Mouse (Mus musculus): ENCODE data around the gene H3f3a.
"Not testable (repeated sequence)": the region's sequence is repeated elsewhere in the genome, so short reads cannot be mapped to it uniquely, and the experiment has no call there.

The H3f3a gene

DNA sequence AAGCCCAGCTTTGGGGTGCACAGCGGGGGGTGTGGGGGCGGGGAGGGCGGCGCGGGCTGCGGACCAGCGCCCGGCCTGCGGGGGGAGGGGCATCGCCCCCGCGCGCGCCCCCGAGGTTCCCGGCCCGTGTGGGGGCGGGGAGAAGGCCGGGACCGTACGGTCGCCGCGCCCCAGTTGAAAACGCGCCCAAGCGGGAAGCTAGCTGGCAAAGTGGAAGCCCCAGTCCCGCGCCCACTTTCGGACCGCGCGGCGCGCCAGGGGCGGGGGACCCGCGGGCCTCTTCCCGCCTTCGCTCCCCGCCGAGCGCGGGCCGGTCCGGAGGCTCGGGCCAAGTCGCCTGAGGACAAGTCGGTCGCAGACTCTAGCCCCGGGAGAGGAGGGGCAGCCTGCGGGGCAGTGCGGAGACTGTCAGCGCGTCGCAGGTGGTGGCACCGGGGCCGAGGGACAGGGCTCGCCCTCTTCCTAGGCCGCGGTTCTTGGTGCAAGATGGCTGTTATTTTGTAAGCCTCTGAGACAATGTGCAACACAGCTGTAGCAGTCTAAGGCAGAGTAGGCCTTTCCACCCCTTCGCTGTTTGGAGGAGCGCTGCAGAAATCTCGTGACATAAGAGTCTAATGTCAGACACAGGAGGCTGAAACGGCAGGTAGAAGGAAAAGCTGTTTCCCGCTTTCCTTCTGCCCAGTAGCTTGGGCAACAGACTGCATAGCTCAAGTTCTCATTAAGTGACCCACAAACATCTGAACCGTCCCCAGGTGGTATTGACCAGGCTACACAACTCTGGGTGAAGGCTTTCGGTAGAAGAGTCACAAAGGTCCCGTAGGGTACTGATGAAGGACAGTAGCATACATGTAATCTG is at the start of gene H3f3a:
Gene H3f3a (minus strand): TSS at position 59 of the 856 bp plus-strand sequence.
- DNase-seq: peak; percentile 90

DNA sequence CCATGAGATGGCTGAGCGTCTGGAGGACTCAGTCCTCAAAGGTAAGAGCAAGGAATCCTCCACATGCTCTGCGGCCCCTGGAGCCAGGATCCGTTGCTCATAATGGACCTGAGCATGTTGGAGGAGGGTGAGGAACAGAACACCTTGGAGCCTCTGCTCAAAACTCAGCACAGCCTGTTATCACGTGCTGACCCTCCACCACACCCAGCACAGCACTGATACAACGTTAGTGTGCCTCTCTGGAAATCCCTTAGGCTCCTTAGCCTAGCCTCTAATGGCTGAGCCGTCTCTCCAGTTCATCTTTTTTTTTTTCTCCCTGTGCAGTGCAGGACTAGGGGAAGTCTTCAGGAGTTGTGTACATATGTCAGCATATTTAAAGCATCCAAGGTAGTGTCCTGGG is 46.3 kb upstream of the H3f3a start:
- no peak for DNase-seq

- no peak for DNase-seq
Observed at GRCm38 (mm10) chr1:180858763-180859162, 45.0 kb upstream of the H3f3a start.

DNA sequence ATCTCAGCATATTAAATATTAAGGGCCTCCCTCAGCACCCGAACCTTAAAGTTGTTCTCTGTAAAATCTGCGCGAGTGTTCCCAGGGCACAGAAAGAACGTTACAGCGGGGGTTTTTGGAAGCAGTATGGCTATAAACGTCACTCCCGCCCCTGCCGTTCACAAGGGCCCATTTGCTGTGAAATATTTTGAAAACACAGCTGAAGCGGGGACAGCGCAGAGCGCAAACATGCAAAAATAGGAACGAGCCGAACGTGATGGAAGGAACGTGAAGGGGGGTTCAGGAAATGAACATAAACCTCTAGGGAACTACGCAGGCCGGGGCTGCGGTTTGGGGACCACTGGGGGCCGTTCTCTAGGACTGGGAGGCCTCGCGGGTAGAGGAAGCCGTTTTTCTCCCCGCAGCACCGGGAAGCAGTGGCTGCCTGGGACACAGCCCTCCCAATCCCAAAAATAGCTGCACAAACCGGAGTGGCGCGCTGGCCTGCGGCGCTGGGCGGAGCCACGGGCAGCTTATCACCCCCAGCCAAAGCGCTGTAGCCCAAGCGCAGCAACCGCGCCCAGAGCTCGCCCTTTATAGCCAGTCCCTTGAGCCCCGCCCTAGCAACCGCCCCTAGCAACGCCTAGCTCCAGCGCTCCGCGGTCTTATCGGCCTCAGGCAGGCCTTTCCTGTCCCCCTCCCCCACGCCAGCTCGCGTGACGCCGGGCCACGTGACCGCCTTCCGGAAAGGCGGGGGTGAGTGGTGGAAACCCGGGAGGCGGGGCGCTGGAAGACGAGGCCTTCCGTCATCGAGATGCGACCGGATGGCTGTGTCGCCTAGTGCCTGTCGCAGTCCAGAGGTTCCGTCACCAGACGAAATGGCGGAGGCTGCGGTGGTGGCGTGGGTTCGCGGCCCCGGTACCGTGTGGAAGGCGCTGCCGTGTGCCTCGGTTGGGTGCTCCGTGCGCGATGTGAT is 36.9 kb upstream of the H3f3a start, which contains the start of gene Sde2:
Gene Sde2 (plus strand): TSS at position 812 of the 955 bp plus-strand sequence.
- DNase-seq: peak; percentile 100

GRCm38 (mm10) chr1:180849701-180850301 is 36.1 kb upstream of the H3f3a start:
- no peak for DNase-seq

DNA sequence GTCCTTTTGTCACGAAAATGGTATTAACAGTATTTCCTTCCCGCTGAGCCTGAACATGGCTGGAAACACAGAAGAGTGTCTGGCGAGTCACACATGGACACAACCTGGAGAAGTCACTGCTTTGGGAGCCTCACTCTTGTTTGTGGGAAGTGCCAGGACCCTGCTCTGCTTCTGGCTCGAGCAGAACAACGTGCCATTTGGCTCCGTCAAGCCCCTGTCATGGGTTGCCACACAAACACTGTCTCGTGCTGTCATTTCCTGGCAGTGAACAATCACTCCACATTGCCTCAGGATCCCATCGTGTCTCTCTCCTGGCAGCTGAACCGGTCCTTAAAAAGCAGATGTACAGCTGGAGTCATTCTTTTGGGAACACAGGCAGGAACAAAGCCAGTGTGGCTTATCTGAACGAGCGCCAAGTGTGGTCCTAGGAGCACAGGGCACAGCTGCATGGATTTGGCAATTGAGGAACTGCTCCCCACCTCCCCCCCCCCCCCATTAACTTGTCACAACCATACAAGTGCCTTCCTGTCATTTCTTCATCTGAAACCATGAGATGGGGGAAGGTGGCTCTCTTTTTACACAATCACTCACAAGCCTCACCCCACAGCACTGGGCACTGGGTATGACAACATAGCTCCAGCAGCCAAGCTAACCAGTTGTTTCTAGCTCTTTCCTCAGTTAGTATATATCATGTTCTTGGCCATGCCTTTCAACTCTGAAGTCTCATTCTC is 34.9 kb upstream of the H3f3a start:
- DNase-seq: peak; percentile 72

GRCm38 (mm10) chr1:180848114-180848510 is 34.4 kb upstream of the H3f3a start:
- peak; percentile 78 for DNase-seq

DNA sequence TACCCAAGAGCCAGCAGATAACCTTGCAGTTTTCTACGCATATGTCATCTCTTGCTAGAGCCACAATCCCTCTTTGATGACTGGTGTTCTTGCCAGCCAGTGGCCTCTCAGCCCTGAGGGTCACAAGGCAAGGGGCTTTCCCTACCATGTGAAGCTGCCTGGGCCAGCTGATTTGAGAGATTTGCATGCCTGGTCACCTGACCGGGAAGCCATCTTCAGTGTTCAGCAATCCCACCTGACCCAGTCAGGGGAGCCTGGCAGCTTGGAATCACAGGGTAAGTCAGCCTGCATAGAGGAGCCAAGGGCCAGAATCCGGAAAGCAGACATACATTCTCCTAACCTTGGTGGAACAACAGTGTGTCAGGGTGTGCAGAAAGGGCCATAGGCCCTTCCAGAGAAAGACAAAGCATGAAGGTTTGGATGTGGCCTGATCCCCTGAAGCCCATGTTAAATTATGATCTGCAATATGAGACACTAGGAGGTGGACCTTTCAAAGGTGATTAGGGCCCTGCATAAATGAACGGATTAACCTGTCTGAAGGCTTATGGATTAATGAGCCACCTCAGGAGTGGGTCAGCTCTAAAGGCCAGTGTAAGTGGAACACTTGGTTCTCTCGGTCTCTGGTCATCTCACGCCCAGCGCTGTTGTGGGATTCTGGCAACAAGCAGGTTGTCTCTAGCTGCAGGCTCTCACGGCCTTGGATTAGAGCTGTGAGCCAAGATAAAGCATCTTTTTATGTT is 28.0 kb upstream of the H3f3a start:
- DNase-seq: no peak

DNA sequence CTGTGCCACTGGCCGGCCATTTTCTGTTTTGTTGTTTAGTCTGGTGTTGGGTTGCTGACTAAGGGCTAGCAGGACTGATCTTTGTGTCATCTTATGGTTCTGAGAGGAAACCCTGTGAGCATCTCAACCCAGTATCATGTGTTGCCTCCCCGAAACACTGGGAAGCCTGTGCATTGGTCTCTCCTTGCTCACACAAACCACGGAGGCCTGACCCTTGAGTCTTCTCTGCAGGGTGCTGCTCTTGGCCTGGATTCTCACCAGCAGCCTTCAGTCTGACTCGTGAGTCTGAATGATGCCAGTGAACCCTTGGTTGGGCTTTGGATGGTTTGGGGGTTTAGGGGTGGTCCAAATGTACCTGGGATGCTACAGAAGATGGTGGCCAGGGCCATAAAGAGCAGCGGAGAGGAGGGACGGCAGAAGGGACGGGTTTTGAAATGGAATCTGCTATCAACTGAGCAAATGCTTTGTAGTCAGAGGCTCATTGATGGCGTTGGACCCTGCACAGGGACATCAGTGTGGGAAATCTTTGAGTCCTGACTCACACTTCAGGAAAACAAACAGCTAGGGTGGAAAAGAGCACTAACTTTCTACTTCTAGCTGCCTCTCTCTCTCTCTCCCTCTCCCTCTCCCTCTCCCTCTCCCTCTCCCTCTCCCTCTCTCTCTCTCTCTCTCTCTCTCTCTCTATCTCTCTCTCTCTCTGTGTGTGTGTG is 25.6 kb upstream of the H3f3a start:
- DNase-seq: no peak

GRCm38 (mm10) chr1:180838014-180838413 is 24.3 kb upstream of the H3f3a start:
- no peak for DNase-seq

DNA sequence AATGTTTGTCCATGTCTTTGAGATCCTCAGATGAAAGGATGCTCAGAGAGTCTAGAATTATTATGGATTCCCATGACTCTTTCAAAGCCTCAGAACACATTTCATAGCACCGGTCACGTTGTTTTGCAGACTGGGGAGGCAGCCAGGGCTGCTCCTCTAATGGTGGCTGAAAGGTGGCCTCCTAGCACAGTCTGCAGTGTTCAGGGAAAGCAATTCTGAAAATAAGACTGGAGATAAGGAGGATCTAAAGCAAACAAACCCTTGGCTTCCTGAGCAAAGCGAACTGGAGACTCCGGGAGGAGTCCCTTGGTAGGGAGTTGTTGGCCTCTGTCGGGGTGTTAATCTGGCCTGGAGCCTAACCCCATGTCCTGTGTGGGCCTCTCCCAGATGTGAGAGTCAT is 23.4 kb upstream of the H3f3a start:
- no peak for DNase-seq

DNA sequence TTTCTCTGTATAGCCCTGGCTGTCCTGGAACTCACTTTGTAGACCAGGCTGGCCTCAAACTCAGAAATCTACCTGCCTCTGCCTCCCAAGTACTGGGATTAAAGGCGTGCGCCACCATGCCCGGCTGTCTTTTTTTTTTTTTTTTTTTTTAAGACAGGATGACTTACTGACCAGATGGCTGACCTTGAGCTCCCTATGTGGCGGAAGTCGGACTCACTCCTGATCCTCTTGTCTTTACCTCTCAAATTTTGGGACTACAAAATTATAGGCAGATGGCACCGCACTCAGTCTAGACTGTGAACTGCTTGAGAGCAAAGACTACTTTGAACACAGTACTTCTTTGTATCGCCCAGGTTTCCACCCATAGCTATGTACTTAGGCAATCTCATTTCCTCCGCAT is 22.7 kb upstream of the H3f3a start:
- not testable (repeated sequence) for DNase-seq

DNA sequence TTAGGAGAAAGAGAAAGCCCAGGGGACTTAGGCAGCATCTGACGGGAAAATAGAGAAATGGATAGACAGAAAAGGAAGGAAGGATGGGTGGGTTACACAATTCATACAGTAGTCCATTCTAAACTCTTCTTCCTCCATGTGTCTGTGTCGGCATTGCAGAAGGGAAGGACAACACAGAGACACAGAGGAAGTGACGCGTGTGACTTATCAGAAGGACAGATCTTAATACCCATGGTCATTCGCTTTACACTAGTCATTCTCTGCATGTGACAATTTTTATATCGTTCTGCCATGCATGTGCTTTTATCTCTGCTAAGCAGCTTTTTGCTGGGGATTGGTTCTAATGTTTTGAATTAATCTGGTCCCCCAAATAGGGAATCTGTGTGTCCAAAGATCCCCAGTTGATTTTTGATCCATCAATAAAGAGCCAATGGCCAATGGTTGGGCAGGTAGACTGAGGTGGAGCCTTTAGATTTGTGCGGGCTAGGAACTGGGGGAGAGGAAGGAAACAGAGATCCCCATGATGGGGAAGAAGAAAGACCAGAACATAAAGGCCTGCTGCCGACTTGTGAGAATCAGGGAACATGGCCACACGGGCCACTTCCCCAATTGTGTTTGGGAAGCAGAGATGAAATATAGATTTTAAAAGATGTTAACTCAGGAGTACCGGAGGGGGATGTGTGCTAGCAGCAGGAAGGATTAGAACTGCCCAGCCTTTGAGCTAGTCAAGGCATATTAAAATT is 21.7 kb upstream of the H3f3a start:
- DNase-seq: no peak

DNA sequence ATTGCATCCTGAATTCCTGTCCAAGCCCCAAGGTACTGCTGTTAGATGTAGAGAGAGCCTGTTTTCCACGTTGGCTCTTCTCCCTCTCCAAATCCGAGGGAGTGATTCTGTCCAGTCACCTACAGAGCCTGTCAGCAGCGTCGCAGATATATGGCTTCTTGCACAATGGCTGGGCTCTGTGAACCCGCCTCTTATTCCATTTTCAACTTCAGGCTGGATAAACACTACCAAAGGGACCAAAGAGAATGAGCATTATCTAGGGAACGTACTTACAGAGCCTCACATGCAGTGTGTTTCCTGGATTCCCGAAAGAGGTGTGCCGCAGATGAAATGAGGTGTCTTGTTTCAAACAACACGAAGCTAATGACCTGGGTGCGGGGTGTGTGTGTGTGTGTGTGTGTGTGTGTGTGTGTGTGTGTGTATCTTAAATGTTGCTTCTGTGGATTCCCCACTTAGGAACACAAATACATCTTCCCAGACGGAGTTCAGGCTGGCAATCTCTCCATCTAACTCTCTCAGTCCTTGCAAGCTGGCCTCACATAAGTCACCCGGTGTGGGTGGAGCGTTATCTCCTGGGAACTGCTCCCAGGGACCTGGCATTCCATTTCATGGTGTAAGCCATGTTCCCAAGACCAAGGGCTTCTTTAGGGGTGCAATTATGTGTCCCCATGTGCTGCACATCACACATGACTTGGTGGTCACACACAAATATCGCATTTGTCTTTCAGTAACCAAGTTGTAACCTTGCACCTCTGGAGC is 17.0 kb upstream of the H3f3a start:
- DNase-seq: no peak

DNA sequence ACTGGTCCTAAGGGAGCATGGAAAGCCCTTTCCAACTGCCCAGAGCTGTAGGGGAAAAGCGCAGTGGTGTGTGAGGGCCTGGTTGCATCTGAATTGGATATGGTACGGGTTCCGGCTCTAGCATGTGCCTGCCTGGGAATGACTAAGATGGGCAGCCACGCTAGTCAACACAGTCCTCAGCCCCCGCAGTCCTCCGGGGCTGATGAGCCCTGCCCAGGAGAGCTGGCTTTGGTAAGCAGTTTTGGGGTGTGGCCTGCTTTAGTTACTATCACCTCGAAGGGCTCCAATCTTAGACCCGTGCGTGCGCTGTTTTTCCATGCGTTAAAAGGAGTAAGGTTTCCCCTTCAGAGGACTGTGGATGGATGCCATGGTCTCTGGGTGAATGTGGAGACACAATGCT is 16.4 kb upstream of the H3f3a start:
- no peak for DNase-seq

GRCm38 (mm10) chr1:180829775-180830174 is 16.0 kb upstream of the H3f3a start:
- DNase-seq: no peak

GRCm38 (mm10) chr1:180826634-180827033 is 12.9 kb upstream of the H3f3a start:
- DNase-seq: no peak

DNA sequence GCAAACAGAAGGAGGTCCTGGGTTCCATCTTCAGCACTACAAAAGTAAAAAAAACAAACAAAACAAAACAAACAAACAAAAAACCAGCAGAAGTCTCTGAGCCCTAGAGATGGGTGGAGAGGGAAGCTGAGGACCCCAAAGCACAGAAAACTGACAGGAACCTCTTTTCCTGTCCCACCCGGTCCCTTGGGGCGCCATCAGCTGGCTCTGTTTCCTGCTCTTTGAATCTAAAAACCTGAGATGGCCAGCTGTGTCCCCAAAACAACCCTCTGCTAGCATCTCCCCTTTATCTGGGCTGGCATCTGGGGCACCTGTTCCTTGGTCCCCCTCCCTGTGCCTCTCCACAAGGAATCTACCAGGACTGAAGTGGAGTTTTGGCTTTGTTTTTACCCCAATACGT is 11.0 kb upstream of the H3f3a start:
- no peak for DNase-seq

DNA sequence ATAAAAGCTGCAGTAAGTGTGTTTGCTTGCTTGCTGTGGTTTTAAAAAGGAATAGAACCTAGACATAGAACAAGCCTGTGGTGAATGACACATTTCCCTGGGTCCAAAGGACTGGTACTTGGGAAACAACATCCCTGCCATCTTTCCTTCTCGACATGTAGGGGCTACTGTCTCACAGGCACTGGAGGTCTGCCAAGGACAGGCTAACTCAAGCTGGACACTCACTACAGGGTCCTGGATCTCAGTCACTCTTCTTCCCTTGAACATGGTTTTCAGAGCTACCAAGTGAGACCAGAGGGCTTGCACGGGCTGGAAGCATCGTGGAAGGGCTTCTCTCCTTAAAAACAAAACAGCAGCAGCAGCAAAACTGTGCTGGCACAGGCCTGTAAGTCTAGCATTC is 10.0 kb upstream of the H3f3a start:
- DNase-seq: no peak

- DNase-seq: no peak
Observed at GRCm38 (mm10) chr1:180822276-180822675, 8.5 kb upstream of the H3f3a start.

Data from lung, postnatal 14 days (tissue).